Mouse (Mus musculus): ENCODE results near the gene Ube2e2. TPM values are rescaled to one million over a fixed set of nuclear protein-coding genes. Genes with fewer than 3 reads are reported as not detected.

The Ube2e2 gene
- 84.2 and 87.6 TPM in 2 replicates for polyA plus RNA-seq (2015; fragmentation: Nextera tagmentation; extraction: Ambion mirVana)

GRCm38 (mm10) chr14:18893947-18894445 lies at the start of gene Ube2e2:
TSS of gene Ube2e2 (minus strand) at chr14:18894267.
- H3K4me2 ChIP-seq (replicated peaks) = peak within 1 kb of the TSS; percentile 79
- H3K27ac ChIP-seq (replicated peaks) = peak within 1 kb of the TSS; percentile 69
- ATAC-seq (ENCODE audit: insufficient number of reproducible peaks, low FRiP score, low TSS enrichment, low read depth) = no peak; the same call in none of the 2 replicates
- H3K36me3 ChIP-seq = no peaks in the 10 kb centered on the region
- H3K4me3 ChIP-seq (replicated peaks) = peak within 1 kb of the TSS; percentile 65
- H3K9ac ChIP-seq = peak within 1 kb of the TSS; percentile 57
- no peaks in the 10 kb centered on the region for H3K4me1 ChIP-seq
- H3K27me3 ChIP-seq = no peaks in the 10 kb centered on the region
- no peaks in the 10 kb centered on the region for H3K9me3 ChIP-seq (replicated peaks)
- WGBS = under 1% methylated on average over 16 of the region's 22 CpGs

GRCm38 (mm10) chr14:18940068-18940467 lies 46.0 kb upstream of the Ube2e2 start:
- no peaks in the 10 kb centered on the region for H3K4me1 ChIP-seq
- no peak overlapping the region for H3K4me3 ChIP-seq (replicated peaks)
- ATAC-seq (ENCODE audit: insufficient number of reproducible peaks, low FRiP score, low TSS enrichment, low read depth) = no peak
- no peaks in the 10 kb centered on the region for H3K27me3 ChIP-seq
- H3K9ac ChIP-seq = no peak overlapping the region
- H3K36me3 ChIP-seq = no peaks in the 10 kb centered on the region
- no peak overlapping the region for H3K27ac ChIP-seq (replicated peaks)
- H3K4me2 ChIP-seq (replicated peaks) = no peak overlapping the region
- no peaks in the 10 kb centered on the region for H3K9me3 ChIP-seq (replicated peaks)

GRCm38 (mm10) chr14:18903553-18903952 lies 9.5 kb upstream of the Ube2e2 start:
- Histone ChIP-seq H3K4me3 (replicated peaks) (no peak overlapping the region), H3K4me2 (replicated peaks) (no peak overlapping the region), H3K36me3 (no peaks in the 10 kb centered on the region), H3K27ac (replicated peaks) (no peak overlapping the region), H3K9me3 (replicated peaks) (no peaks in the 10 kb centered on the region), H3K4me1 (no peaks in the 10 kb centered on the region), H3K27me3 (no peaks in the 10 kb centered on the region), H3K9ac (no peak overlapping the region)
- no peak for ATAC-seq (ENCODE audit: insufficient number of reproducible peaks, low FRiP score, low TSS enrichment, low read depth)

- Histone ChIP-seq H3K4me3 (replicated peaks) (peak overlapping the region; percentile 65), H3K36me3 (no peaks in the 10 kb centered on the region), H3K27ac (replicated peaks) (peak overlapping the region; percentile 69), H3K4me2 (replicated peaks) (peak overlapping the region; percentile 79), H3K9ac (peak overlapping the region; percentile 57), H3K27me3 (no peaks in the 10 kb centered on the region), H3K9me3 (replicated peaks) (no peaks in the 10 kb centered on the region), H3K4me1 (no peaks in the 10 kb centered on the region)
- under 1% methylated on average over 70 of the region's 116 CpGs for WGBS
- peak; percentile 90 for ATAC-seq (ENCODE audit: insufficient number of reproducible peaks, low FRiP score, low TSS enrichment, low read depth)
Observed at GRCm38 (mm10) chr14:18893121-18893946, 733 bp downstream of the Ube2e2 start.

GRCm38 (mm10) chr14:18889571-18889970 lies 4.5 kb downstream of the Ube2e2 start:
- no peaks in the 10 kb centered on the region for H3K4me1 ChIP-seq
- no peak overlapping the region for H3K9ac ChIP-seq
- H3K9me3 ChIP-seq (replicated peaks) = no peaks in the 10 kb centered on the region
- no peaks in the 10 kb centered on the region for H3K27me3 ChIP-seq
- H3K4me2 ChIP-seq (replicated peaks) = no peak overlapping the region
- no peaks in the 10 kb centered on the region for H3K36me3 ChIP-seq
- H3K4me3 ChIP-seq (replicated peaks) = no peak overlapping the region
- ATAC-seq (ENCODE audit: insufficient number of reproducible peaks, low FRiP score, low TSS enrichment, low read depth) = no peak
- WGBS = 66% methylated on average over 5 of the region's 5 CpGs
- no peak overlapping the region for H3K27ac ChIP-seq (replicated peaks)

- Histone ChIP-seq H3K4me2 (replicated peaks) (no peak overlapping the region), H3K27me3 (no peaks in the 10 kb centered on the region), H3K9me3 (replicated peaks) (no peaks in the 10 kb centered on the region), H3K27ac (replicated peaks) (no peak overlapping the region), H3K36me3 (no peaks in the 10 kb centered on the region; the same call in 1 of the 2 replicates), H3K9ac (no peak overlapping the region), H3K4me3 (replicated peaks) (no peak overlapping the region), H3K4me1 (no peaks in the 10 kb centered on the region)
- no peak for ATAC-seq (ENCODE audit: insufficient number of reproducible peaks, low FRiP score, low TSS enrichment, low read depth)
- WGBS = 72% methylated on average over 1 of the region's 1 CpGs
Observed at GRCm38 (mm10) chr14:18882493-18882892, 11.6 kb downstream of the Ube2e2 start.

- Histone ChIP-seq H3K9me3 (replicated peaks) (0 out of 2 replicates have a peak, but pooled peaks cover 4% of the 10 kb centered on the region), H3K36me3 (no peaks in the 10 kb centered on the region), H3K4me1 (no peaks in the 10 kb centered on the region), H3K27me3 (no peaks in the 10 kb centered on the region), H3K4me3 (replicated peaks) (no peak overlapping the region), H3K9ac (no peak overlapping the region), H3K27ac (replicated peaks) (no peak overlapping the region), H3K4me2 (replicated peaks) (no peak overlapping the region)
- WGBS = 77% methylated on average over 1 of the region's 1 CpGs
- no peak for ATAC-seq (ENCODE audit: insufficient number of reproducible peaks, low FRiP score, low TSS enrichment, low read depth)
Observed at GRCm38 (mm10) chr14:18870716-18871115, 23.4 kb downstream of the Ube2e2 start.

GRCm38 (mm10) chr14:18828661-18829060 lies 65.4 kb downstream of the Ube2e2 start:
- no peaks in the 10 kb centered on the region for H3K27me3 ChIP-seq
- ATAC-seq (ENCODE audit: insufficient number of reproducible peaks, low FRiP score, low TSS enrichment, low read depth) = no peak
- H3K4me3 ChIP-seq (replicated peaks) = no peak overlapping the region
- WGBS = 80% methylated on average over 1 of the region's 1 CpGs
- H3K27ac ChIP-seq (replicated peaks) = no peak overlapping the region
- no peak overlapping the region for H3K4me2 ChIP-seq (replicated peaks)
- no peak overlapping the region for H3K9ac ChIP-seq
- no peaks in the 10 kb centered on the region for H3K36me3 ChIP-seq
- H3K9me3 ChIP-seq (replicated peaks) = no peaks in the 10 kb centered on the region
- H3K4me1 ChIP-seq = peaks cover 4% of the 10 kb centered on the region; the same call in 1 of the 2 replicates

GRCm38 (mm10) chr14:18826753-18827152 lies 67.3 kb downstream of the Ube2e2 start:
- Histone ChIP-seq H3K36me3 (no peaks in the 10 kb centered on the region), H3K4me3 (replicated peaks) (no peak overlapping the region), H3K9ac (no peak overlapping the region), H3K9me3 (replicated peaks) (no peaks in the 10 kb centered on the region), H3K4me2 (replicated peaks) (no peak overlapping the region), H3K27me3 (no peaks in the 10 kb centered on the region), H3K27ac (replicated peaks) (no peak overlapping the region), H3K4me1 (peaks cover 4% of the 10 kb centered on the region; the same call in 1 of the 2 replicates)
- no peak for ATAC-seq (ENCODE audit: insufficient number of reproducible peaks, low FRiP score, low TSS enrichment, low read depth)

- H3K4me2 ChIP-seq (replicated peaks) = no peak overlapping the region
- H3K9ac ChIP-seq = no peak overlapping the region
- WGBS = 62% methylated on average over 6 of the region's 6 CpGs
- H3K27ac ChIP-seq (replicated peaks) = no peak overlapping the region
- no peak overlapping the region for H3K4me3 ChIP-seq (replicated peaks)
- H3K4me1 ChIP-seq = no peaks in the 10 kb centered on the region
- H3K9me3 ChIP-seq (replicated peaks) = no peaks in the 10 kb centered on the region
- no peaks in the 10 kb centered on the region for H3K36me3 ChIP-seq
- no peaks in the 10 kb centered on the region for H3K27me3 ChIP-seq
- no peak for ATAC-seq (ENCODE audit: insufficient number of reproducible peaks, low FRiP score, low TSS enrichment, low read depth)
Observed at GRCm38 (mm10) chr14:18820713-18821112, 73.4 kb downstream of the Ube2e2 start.

GRCm38 (mm10) chr14:18796857-18797256 lies 97.2 kb downstream of the Ube2e2 start:
- no peaks in the 10 kb centered on the region for H3K36me3 ChIP-seq
- H3K9ac ChIP-seq = no peak overlapping the region
- H3K4me3 ChIP-seq (replicated peaks) = no peak overlapping the region
- no peak for ATAC-seq (ENCODE audit: insufficient number of reproducible peaks, low FRiP score, low TSS enrichment, low read depth)
- no peaks in the 10 kb centered on the region for H3K4me1 ChIP-seq
- no peak overlapping the region for H3K4me2 ChIP-seq (replicated peaks)
- no peaks in the 10 kb centered on the region for H3K27me3 ChIP-seq
- H3K27ac ChIP-seq (replicated peaks) = no peak overlapping the region
- 0 out of 2 replicates have a peak, but pooled peaks cover 3% of the 10 kb centered on the region for H3K9me3 ChIP-seq (replicated peaks)

- 60% methylated on average over 2 of the region's 2 CpGs for WGBS
- Histone ChIP-seq H3K4me1 (no peaks in the 10 kb centered on the region), H3K4me3 (replicated peaks) (no peak overlapping the region), H3K27me3 (no peaks in the 10 kb centered on the region), H3K27ac (replicated peaks) (no peak overlapping the region), H3K4me2 (replicated peaks) (no peak overlapping the region), H3K9ac (no peak overlapping the region), H3K9me3 (replicated peaks) (0 out of 2 replicates have a peak, but pooled peaks cover 3% of the 10 kb centered on the region), H3K36me3 (no peaks in the 10 kb centered on the region)
- no peak for ATAC-seq (ENCODE audit: insufficient number of reproducible peaks, low FRiP score, low TSS enrichment, low read depth)
Observed at GRCm38 (mm10) chr14:18795787-18796186, 98.3 kb downstream of the Ube2e2 start.

Data from embryonic facial prominence, embryonic 15.5 days (tissue).